Mouse (Mus musculus): ENCODE data around the gene Fcmr. TPM values are rescaled to one million over a fixed set of nuclear protein-coding genes. Genes with fewer than 3 reads are reported as not detected.

The Fcmr gene
- polyA plus RNA-seq, 1 experiment = 16.2 TPM

DNA sequence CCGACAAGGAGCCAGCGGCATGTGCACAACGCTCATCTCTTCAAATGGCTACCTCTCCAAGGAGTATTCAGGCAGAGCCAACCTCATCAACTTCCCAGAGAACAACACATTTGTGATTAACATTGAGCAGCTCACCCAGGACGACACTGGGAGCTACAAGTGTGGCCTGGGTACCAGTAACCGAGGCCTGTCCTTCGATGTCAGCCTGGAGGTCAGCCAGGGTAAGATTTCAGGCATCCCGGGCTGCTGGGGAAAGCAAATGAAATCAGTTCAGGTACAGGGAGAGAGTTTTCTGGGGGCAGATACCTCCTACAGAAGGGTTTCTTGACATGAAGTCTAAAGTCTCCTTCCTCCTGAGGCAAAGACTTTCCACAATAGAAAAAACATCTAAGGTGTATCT is 23.8 kb upstream of the Fcmr start:
- H3K4me1 ChIP-seq (ENCODE audit: control insufficient read depth, insufficient read depth, low read length) = peaks cover 23% of the 10 kb centered on the region
- TF ChIP-seq POLR2A (IDR thresholded peaks at IDR 0.05; ENCODE audit: low read depth, low read length) (no peak), CTCF (conservative IDR thresholded peaks at IDR 0.05; ENCODE audit: insufficient read depth, insufficient read length, low read depth, low read length) (no peak)
- no peak for DNase-seq
- H3K4me3 ChIP-seq (ENCODE audit: insufficient read depth, low read depth, low read length) = no peak overlapping the region
- 79% methylated on average over 7 of the region's 7 CpGs for WGBS
- no peaks in the 10 kb centered on the region for H3K36me3 ChIP-seq (ENCODE audit: control insufficient read depth, insufficient read depth, low read length)
- H3K27ac ChIP-seq (ENCODE audit: insufficient read depth, low read depth, low read length) = peak overlapping the region; percentile 51
- no peaks in the 10 kb centered on the region for H3K27me3 ChIP-seq (replicated peaks; ENCODE audit: control insufficient read depth, insufficient read depth, low read length)

DNA sequence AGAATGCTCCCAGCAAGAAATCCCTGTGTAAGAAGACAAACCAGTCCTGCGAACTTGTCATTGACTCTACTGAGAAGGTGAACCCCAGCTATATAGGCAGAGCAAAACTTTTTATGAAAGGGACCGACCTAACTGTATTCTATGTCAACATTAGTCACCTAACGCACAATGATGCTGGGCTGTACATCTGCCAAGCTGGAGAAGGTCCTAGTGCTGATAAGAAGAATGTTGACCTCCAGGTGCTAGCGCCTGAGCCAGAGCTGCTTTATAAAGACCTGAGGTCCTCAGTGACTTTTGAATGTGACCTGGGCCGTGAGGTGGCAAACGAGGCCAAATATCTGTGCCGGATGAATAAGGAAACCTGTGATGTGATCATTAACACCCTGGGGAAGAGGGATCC is 21.0 kb upstream of the Fcmr start:
- 92% methylated on average over 7 of the region's 7 CpGs for WGBS
- TF ChIP-seq POLR2A (IDR thresholded peaks at IDR 0.05; ENCODE audit: low read depth, low read length) (no peak), CTCF (conservative IDR thresholded peaks at IDR 0.05; ENCODE audit: insufficient read depth, insufficient read length, low read depth, low read length) (no peak)
- no peaks in the 10 kb centered on the region for H3K27me3 ChIP-seq (replicated peaks; ENCODE audit: control insufficient read depth, insufficient read depth, low read length)
- no peak for DNase-seq
- peaks cover 15% of the 10 kb centered on the region for H3K4me1 ChIP-seq (ENCODE audit: control insufficient read depth, insufficient read depth, low read length)
- H3K4me3 ChIP-seq (ENCODE audit: insufficient read depth, low read depth, low read length) = no peak overlapping the region
- H3K27ac ChIP-seq (ENCODE audit: insufficient read depth, low read depth, low read length) = no peak overlapping the region
- H3K36me3 ChIP-seq (ENCODE audit: control insufficient read depth, insufficient read depth, low read length) = no peaks in the 10 kb centered on the region

DNA sequence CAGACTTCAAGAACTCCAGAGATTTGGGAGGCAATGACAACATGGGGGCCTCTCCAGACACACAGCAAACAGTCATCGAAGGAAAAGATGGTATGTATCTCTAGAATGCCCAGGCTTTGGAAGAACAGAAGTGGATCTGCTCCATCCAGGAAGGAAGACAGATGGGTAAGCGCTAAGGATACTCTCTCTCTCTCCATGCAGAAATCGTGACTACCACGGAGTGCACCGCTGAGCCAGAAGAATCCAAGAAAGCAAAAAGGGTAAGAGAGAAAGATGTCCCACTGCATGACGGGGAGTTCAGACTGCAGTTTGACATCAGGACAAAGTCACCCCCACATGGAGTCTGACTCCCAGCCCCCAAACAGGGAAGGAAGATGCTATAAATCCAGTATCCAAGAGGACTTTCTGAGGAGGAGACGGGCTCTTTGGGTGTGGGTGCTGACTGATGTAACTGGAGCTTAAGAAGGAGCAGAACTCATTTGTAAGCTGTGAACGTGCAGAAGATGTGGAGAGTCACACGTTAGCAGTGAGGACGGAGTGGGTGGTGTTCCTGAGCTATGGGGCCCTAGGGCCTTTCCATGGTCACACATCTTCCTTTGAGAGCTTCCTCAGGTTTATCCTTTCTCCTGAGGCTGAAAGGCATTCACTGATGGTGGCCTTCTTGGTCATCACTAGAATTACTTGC is 15.8 kb upstream of the Fcmr start:
- TF ChIP-seq POLR2A (IDR thresholded peaks at IDR 0.05; ENCODE audit: low read depth, low read length) = no peak
- no peak for TF ChIP-seq CTCF (conservative IDR thresholded peaks at IDR 0.05; ENCODE audit: insufficient read depth, insufficient read length, low read depth, low read length)
- DNase-seq = no peak
- Histone ChIP-seq H3K4me3 (ENCODE audit: insufficient read depth, low read depth, low read length) (no peak overlapping the region), H3K27ac (ENCODE audit: insufficient read depth, low read depth, low read length) (no peak overlapping the region), H3K4me1 (ENCODE audit: control insufficient read depth, insufficient read depth, low read length) (no peaks in the 10 kb centered on the region; the same call in 1 of the 2 replicates), H3K27me3 (replicated peaks; ENCODE audit: control insufficient read depth, insufficient read depth, low read length) (no peaks in the 10 kb centered on the region), H3K36me3 (ENCODE audit: control insufficient read depth, insufficient read depth, low read length) (no peaks in the 10 kb centered on the region)
- WGBS = 90% methylated on average over 10 of the region's 10 CpGs

DNA sequence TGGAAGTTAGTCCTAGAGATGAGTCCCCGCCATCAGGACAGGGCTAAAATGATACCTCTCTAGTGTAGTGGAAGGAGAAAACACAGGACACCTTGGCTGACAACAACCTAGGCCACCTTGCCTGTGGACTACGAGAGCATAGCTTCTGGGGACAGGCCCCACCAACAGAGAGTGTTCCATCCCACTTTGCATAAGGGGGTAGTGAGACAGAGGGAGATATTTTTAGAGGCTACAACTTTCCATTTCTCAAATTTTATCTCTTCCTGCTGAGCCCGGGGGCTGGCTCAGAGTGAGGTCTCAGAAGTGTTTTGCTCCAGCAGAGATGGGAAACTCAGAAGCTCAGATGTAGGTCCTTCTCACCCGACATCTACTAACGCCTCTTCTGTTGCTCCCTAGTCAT is 15.1 kb upstream of the Fcmr start:
- Histone ChIP-seq H3K4me1 (ENCODE audit: control insufficient read depth, insufficient read depth, low read length) (peaks cover 6% of the 10 kb centered on the region), H3K36me3 (ENCODE audit: control insufficient read depth, insufficient read depth, low read length) (no peaks in the 10 kb centered on the region), H3K4me3 (ENCODE audit: insufficient read depth, low read depth, low read length) (no peak overlapping the region), H3K27me3 (replicated peaks; ENCODE audit: control insufficient read depth, insufficient read depth, low read length) (no peaks in the 10 kb centered on the region), H3K27ac (ENCODE audit: insufficient read depth, low read depth, low read length) (no peak overlapping the region)
- WGBS = 82% methylated on average over 5 of the region's 5 CpGs
- no peak for DNase-seq
- TF ChIP-seq CTCF (conservative IDR thresholded peaks at IDR 0.05; ENCODE audit: insufficient read depth, insufficient read length, low read depth, low read length) (no peak), POLR2A (IDR thresholded peaks at IDR 0.05; ENCODE audit: low read depth, low read length) (no peak)

DNA sequence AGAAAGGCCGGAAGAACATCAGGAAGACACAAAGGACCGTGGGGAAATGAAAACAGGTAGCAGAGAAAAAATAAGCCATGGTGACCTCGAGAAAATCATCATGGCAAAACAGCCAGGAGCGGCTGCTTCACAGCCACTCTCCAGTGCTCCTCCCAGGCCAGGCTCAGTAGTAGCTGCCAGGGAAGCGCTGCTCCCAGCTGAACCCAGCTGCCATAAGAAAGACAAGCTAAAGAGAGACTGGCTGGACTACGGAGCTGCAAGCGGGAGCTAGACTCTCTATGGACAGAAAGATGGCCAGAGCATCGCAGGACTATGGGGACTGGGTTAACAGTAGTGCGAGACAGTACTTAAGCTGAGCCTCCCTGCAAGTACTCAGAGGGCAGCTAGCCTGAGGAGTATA is 10.7 kb upstream of the Fcmr start:
- Histone ChIP-seq H3K27me3 (replicated peaks; ENCODE audit: control insufficient read depth, insufficient read depth, low read length) (no peaks in the 10 kb centered on the region), H3K4me3 (ENCODE audit: insufficient read depth, low read depth, low read length) (no peak overlapping the region), H3K27ac (ENCODE audit: insufficient read depth, low read depth, low read length) (peak overlapping the region; percentile 65), H3K36me3 (ENCODE audit: control insufficient read depth, insufficient read depth, low read length) (no peaks in the 10 kb centered on the region), H3K4me1 (ENCODE audit: control insufficient read depth, insufficient read depth, low read length) (peaks cover 10% of the 10 kb centered on the region)
- TF ChIP-seq POLR2A (IDR thresholded peaks at IDR 0.05; ENCODE audit: low read depth, low read length) (no peak), CTCF (conservative IDR thresholded peaks at IDR 0.05; ENCODE audit: insufficient read depth, insufficient read length, low read depth, low read length) (no peak)
- 85% methylated on average over 9 of the region's 9 CpGs for WGBS
- DNase-seq = no peak

DNA sequence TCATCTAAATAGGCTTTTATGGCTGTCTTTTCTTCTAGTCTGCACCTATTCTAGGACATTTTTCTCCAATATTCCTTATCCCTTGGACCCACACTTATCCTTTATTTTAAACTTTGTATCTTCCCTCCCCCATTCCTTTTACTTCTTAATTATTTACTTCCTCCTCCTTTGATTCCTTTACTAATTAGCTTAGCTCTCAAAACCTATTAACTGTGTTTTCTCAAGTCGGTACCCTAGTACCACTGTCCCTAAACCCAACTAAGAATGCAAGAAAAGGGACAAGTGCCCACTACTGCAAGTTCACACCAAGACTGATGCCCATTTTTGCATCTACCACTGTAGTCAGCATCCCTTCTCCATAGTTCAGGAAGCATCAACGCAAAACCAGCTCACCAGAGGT is 9.7 kb upstream of the Fcmr start:
- Histone ChIP-seq H3K4me1 (ENCODE audit: control insufficient read depth, insufficient read depth, low read length) (peaks cover 10% of the 10 kb centered on the region), H3K4me3 (ENCODE audit: insufficient read depth, low read depth, low read length) (no peak overlapping the region), H3K27me3 (replicated peaks; ENCODE audit: control insufficient read depth, insufficient read depth, low read length) (no peaks in the 10 kb centered on the region), H3K36me3 (ENCODE audit: control insufficient read depth, insufficient read depth, low read length) (no peaks in the 10 kb centered on the region), H3K27ac (ENCODE audit: insufficient read depth, low read depth, low read length) (peak overlapping the region; percentile 71; the same call in 1 of the 2 replicates)
- 53% methylated on average over 2 of the region's 2 CpGs for WGBS
- peak; percentile 56 for DNase-seq
- TF ChIP-seq CTCF (conservative IDR thresholded peaks at IDR 0.05; ENCODE audit: insufficient read depth, insufficient read length, low read depth, low read length) (no peak), POLR2A (IDR thresholded peaks at IDR 0.05; ENCODE audit: low read depth, low read length) (no peak)

DNA sequence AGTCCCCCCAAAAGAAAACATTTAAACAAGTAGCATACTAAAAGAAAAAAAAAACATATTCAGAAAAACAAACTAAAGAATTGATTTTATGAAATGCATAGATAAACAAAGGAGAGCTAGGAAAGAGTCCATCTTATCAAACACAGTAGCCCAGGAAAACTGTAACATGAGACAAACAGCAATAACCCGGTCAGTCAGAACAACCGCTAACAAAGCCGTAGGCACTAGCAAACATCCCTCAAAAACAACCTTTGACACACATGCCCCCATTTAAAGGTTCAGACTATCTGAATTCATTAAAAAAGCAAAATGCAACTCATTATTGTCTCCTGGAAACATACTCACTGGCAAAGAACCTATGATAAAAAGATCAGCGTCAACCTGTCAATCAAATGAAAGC is 8.0 kb upstream of the Fcmr start:
- TF ChIP-seq POLR2A (IDR thresholded peaks at IDR 0.05; ENCODE audit: low read depth, low read length) = no peak
- peaks cover 10% of the 10 kb centered on the region for H3K4me1 ChIP-seq (ENCODE audit: control insufficient read depth, insufficient read depth, low read length)
- H3K27ac ChIP-seq (ENCODE audit: insufficient read depth, low read depth, low read length) = no peak overlapping the region
- H3K4me3 ChIP-seq (ENCODE audit: insufficient read depth, low read depth, low read length) = no peak overlapping the region
- H3K27me3 ChIP-seq (replicated peaks; ENCODE audit: control insufficient read depth, insufficient read depth, low read length) = no peaks in the 10 kb centered on the region
- 49% methylated on average over 4 of the region's 4 CpGs for WGBS
- no peaks in the 10 kb centered on the region for H3K36me3 ChIP-seq (ENCODE audit: control insufficient read depth, insufficient read depth, low read length)
- no peak for DNase-seq

Measured in kidney, adult 2 months (tissue).